Mouse (Mus musculus) C2C12 (cell line): Measurements from ENCODE around the gene Dcps. TPM values are rescaled to one million over a fixed set of nuclear protein-coding genes. Genes with fewer than 3 reads are reported as not detected.

Source experiments
- H3K27me3 ChIP-seq: one replicate; pipeline ENCODE4 v1.6.1; 2011; ENCODE audit not compliant: control insufficient read depth, insufficient read depth, insufficient read length
- H3K36me3 ChIP-seq: one replicate; pipeline ENCODE4 v1.6.1; 2011; ENCODE audit not compliant: control insufficient read depth, insufficient read depth
- H3K4me3 ChIP-seq: one replicate; pipeline ENCODE4 v1.5.1; 2011; ENCODE audit warnings: mild to moderate bottlenecking, control low read depth; ENCODE audit not compliant: poor library complexity, insufficient read depth, severe bottlenecking
- H3K79me2 ChIP-seq: one replicate; pipeline ENCODE4 v1.6.1; 2011; ENCODE audit not compliant: control insufficient read depth, insufficient read depth
- H3K79me3 ChIP-seq: one replicate; pipeline ENCODE4 v1.6.1; 2011; ENCODE audit warnings: low read depth, control low read depth
- H3ac ChIP-seq: one replicate; pipeline ENCODE3; 2011; ENCODE audit warnings: low read depth; ENCODE audit not compliant: control insufficient read depth, insufficient read length
- CEBPB ChIP-seq: IDR thresholded peaks from one replicate; pipeline ENCODE4 v1.6.1; 2011; ENCODE audit warnings: low read depth, mild to moderate bottlenecking, control low read depth, moderate library complexity
- CTCF ChIP-seq: IDR thresholded peaks from one replicate; pipeline ENCODE4 v1.5.1; 2011; ENCODE audit not compliant: control insufficient read depth, insufficient read depth, insufficient read length
- FOSL1 ChIP-seq: IDR thresholded peaks from one replicate; pipeline ENCODE4 v1.8.0; 2011; ENCODE audit warnings: mild to moderate bottlenecking, low read length; ENCODE audit not compliant: poor library complexity, insufficient read depth, severe bottlenecking
- MAX ChIP-seq: IDR thresholded peaks from one replicate; pipeline ENCODE4 v1.6.1; 2011; ENCODE audit warnings: mild to moderate bottlenecking, control low read depth
- MYOD1 ChIP-seq: IDR thresholded peaks from one replicate; pipeline ENCODE4 v1.6.1; 2011; ENCODE audit warnings: low read depth; ENCODE audit not compliant: control insufficient read depth, insufficient read length
- MYOG ChIP-seq: IDR thresholded peaks from one replicate; pipeline ENCODE4 v1.6.1; 2011; ENCODE audit not compliant: control insufficient read depth, insufficient read length; ENCODE audit errors: extremely low read depth
- USF1 ChIP-seq: IDR thresholded peaks from one replicate; pipeline ENCODE4 v1.6.1; 2011; ENCODE audit warnings: low read depth, mild to moderate bottlenecking, control low read depth, moderate library complexity
- polyA plus RNA-seq: library from polyadenylated mRNA; unstranded; fragments of >200 nt; fragmentation: generic; extraction: Trizol; gene quantifications from one replicate; pipeline ENCODE4 v1.2.1, GENCODE M21; 2012; ENCODE audit warnings: missing spikeins

Dcps gene
- polyA plus RNA-seq, 1 experiment: 74.7 TPM

DNA sequence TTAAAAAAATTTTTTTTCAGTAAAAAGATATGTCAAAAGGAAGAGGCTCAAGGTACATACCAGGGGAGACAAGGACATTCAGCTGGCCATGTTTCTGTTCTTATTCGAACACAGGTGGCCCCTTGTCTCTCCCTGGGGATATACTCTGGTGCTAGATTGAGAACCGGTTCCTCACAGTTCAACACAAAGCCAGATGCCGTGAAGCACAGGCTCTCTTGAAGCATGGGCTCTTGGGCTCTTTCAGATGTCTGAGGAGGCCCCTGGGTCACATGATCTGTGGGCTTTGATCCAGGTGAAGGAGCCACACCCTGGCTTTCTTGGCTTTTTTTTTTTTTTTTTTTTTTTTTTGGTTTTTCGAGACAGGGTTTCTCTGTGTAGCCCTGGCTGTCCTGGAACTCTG is 10.6 kb upstream of the Dcps start:
- TF ChIP-seq CTCF: no peak
- no peak for TF ChIP-seq MYOG
- TF ChIP-seq CEBPB: no peak
- no peak for TF ChIP-seq MYOD1
- Histone ChIP-seq H3ac (no peak overlapping the region), H3K79me2 (no peaks in the 10 kb centered on the region), H3K27me3 (no peaks in the 10 kb centered on the region), H3K4me3 (no peak overlapping the region), H3K36me3 (peaks cover 14% of the 10 kb centered on the region), H3K79me3 (no peaks in the 10 kb centered on the region)

DNA sequence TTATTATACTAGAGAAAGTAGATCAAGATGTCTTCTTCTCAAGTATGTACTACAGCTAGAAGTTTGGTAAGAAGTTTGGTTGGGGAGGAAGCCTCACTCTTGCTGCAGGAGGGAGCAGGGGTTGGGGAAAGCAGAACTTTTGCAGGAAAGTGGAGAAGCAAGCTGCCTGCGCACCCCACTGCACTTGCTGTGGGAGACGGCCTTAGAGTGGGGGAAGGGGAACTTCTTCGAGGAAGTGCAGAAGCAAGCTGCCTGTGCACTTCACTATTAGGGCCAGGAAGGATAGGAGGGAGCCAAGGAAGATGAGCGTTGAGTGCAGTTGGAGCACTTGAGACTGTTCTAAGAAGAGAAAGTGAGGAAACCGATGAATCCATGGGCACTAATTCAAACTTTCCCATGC is 7.5 kb upstream of the Dcps start:
- Histone ChIP-seq H3K27me3 (no peaks in the 10 kb centered on the region), H3K79me2 (no peaks in the 10 kb centered on the region), H3K4me3 (no peak overlapping the region), H3K79me3 (no peaks in the 10 kb centered on the region), H3K36me3 (peaks cover 8% of the 10 kb centered on the region), H3ac (no peak overlapping the region)
- TF ChIP-seq USF1: no peak
- no peak for TF ChIP-seq CEBPB
- TF ChIP-seq CTCF: no peak
- TF ChIP-seq MAX: no peak
- no peak for TF ChIP-seq FOSL1
- TF ChIP-seq MYOD1: no peak
- TF ChIP-seq MYOG: no peak

DNA sequence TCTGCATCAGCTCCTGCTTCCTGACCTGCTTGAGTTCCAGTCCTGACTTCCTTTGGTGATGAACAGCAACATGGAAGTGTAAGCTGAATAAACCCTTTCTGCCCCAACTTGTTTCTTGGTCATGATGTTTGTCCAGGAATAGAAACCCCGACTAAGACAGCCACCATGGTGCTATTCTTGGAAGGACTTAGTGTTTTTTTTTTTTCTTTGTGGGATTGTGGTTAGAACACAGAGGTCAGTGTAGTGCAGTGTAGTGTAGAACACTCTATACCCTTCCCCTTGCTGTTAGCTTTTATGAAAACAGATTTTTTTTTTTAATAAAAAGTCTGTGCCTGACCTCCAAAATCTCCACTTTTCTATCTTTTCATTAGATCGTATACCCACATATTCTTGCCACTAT is 7.0 kb upstream of the Dcps start:
- Histone ChIP-seq H3K36me3 (peaks cover 8% of the 10 kb centered on the region), H3K79me3 (no peaks in the 10 kb centered on the region), H3K79me2 (no peaks in the 10 kb centered on the region), H3K27me3 (no peaks in the 10 kb centered on the region), H3ac (no peak overlapping the region), H3K4me3 (no peak overlapping the region)
- TF ChIP-seq CEBPB: no peak
- no peak for TF ChIP-seq MYOD1
- no peak for TF ChIP-seq MAX
- no peak for TF ChIP-seq CTCF
- TF ChIP-seq USF1: no peak
- no peak for TF ChIP-seq FOSL1
- TF ChIP-seq MYOG: no peak

DNA sequence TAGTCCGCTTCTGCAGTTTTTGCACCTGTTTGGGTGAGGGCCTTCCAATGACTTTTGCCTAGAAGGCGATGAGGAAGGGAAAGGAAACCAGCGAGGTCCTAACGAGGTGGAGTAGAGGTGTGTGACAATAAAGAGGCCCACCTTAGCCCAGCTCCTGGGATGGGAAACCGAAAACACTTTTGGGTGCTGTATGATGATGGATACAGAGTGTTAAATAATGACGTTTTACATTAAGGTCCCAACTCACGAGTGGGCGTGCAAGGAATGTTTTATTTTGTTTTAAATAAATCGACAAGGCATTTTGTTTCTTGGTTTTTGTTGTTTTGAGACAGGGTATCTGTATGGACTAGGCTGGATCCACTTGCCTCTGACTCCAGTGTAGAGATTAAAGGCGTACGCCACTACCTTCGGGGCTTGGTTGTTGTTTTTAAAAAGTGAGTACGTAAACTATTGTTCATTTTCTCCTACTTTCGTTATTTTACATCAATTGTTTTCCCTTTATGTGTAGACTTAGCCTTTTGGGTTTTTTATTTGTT is 331 bp upstream of the Dcps start:
- peak; percentile 14 for TF ChIP-seq MYOD1
- TF ChIP-seq CEBPB: no peak
- TF ChIP-seq FOSL1: no peak
- TF ChIP-seq MAX: no peak
- TF ChIP-seq MYOG: no peak
- Histone ChIP-seq H3K4me3 (peak overlapping the region; percentile 53), H3K79me2 (peaks cover 25% of the 10 kb centered on the region), H3ac (no peak overlapping the region), H3K79me3 (peaks cover 8% of the 10 kb centered on the region), H3K27me3 (no peaks in the 10 kb centered on the region), H3K36me3 (no peaks in the 10 kb centered on the region)

DNA sequence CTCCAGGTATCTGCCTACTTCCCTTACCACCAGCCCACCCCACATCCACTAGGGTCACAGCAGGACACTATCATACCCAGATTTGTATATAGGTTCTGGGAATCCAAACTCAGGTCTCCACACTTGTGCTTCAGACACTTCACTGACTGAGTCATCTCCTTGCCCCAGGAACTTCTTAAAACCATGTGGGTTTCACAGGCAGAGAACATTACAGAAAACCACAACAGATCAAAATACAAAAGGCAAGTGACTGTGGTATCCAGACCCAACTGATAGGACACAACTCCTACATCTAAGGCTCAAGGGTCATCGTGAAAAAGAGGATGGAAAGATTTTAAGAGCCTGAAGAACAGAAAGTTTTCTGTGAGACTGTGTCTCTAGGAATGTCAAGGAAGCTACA is 2.5 kb downstream of the Dcps start:
- no peaks in the 10 kb centered on the region for H3K27me3 ChIP-seq
- peaks cover 8% of the 10 kb centered on the region for H3K79me3 ChIP-seq
- peaks cover 25% of the 10 kb centered on the region for H3K79me2 ChIP-seq
- H3K4me3 ChIP-seq: no peak overlapping the region
- no peaks in the 10 kb centered on the region for H3K36me3 ChIP-seq
- no peak for TF ChIP-seq CTCF
- TF ChIP-seq FOSL1: no peak
- TF ChIP-seq MYOG: no peak
- TF ChIP-seq MYOD1: no peak
- TF ChIP-seq CEBPB: no peak
- no peak for TF ChIP-seq MAX
- no peak for TF ChIP-seq USF1
- no peak overlapping the region for H3ac ChIP-seq

DNA sequence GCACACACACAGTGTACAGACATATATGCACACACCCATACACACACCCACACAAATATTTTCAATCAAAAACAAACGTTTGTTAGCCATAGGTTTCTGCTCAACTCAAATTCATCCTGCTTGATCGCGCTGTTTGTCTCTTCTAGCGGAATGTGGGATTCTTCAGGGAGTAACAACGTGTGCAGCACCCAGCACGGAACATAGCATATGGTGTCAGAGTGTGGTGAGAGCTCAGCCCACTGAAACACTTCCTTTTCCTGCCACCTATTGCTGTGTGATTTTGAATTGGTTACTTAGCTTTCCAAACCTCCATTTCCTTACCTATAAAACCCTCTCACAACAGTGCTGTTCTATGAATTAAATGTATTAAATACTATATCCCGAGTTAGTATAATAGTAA is 5.8 kb downstream of the Dcps start:
- TF ChIP-seq FOSL1 (no peak), CEBPB (no peak), MYOD1 (no peak), CTCF (no peak), USF1 (no peak), MAX (no peak), MYOG (no peak)
- no peaks in the 10 kb centered on the region for H3K27me3 ChIP-seq

More for the DNA sequence above, 5.8 kb downstream of the Dcps start:
- no peaks in the 10 kb centered on the region for H3K36me3 ChIP-seq
- peaks cover 5% of the 10 kb centered on the region for H3K79me3 ChIP-seq
- peaks cover 28% of the 10 kb centered on the region for H3K79me2 ChIP-seq
- no peak overlapping the region for H3ac ChIP-seq
- no peak overlapping the region for H3K4me3 ChIP-seq
